ENCODE assay signal across 11 mouse cellular contexts in genomic region chr6:61067355-61068116, GRCm38 (mm10).
DNase-seq lines count a peak whose midpoint lies in the region; ATAC-seq and TF ChIP-seq lines count a peak whose summit lies in the region.
"Had no signal": no experiment of that assay in that cellular context is flagged by ENCODE, and none has a peak within 500 bp of the region (broad histone marks: within the 10 kb centered on the region; RNA-seq: fewer than 3 reads in every experiment).

No protein-coding gene starts in this region.

- no peak; the same call in 1 of the 2 replicates for ATAC-seq in lung, embryonic 15.5 days (ENCODE audit: borderline replicate concordance, extremely low read depth, low FRiP score, low TSS enrichment)
- ATAC-seq in forebrain, embryonic 11.5 days (replicated peaks; ENCODE audit: low FRiP score): no peak

- H3K27me3 ChIP-seq in lung, embryonic 15.5 days: no peaks in the 10 kb centered on the region
- H3K27me3 ChIP-seq in forebrain, embryonic 11.5 days (ENCODE audit: control insufficient read depth, insufficient read depth, low read length): no peaks in the 10 kb centered on the region
- H3K27me3 ChIP-seq in limb, embryonic 10.5 days (ENCODE audit: low read depth, poor library complexity, severe bottlenecking): no peaks in the 10 kb centered on the region
- H3K27me3 ChIP-seq: heart, embryonic 12.5 days; stomach, embryonic 15.5 days had no signal

- no peak overlapping the region for H3K9ac ChIP-seq in lung, embryonic 15.5 days
- H3K9ac ChIP-seq in forebrain, embryonic 11.5 days (ENCODE audit: low read length): peak overlapping the region; percentile 20; the same call in 1 of the 2 replicates
- H3K9ac ChIP-seq: heart, embryonic 12.5 days; stomach, embryonic 15.5 days had no signal

- WGBS in lung, embryonic 15.5 days: 30% methylated on average over 10 of the region's 10 CpGs
- WGBS in forebrain, embryonic 11.5 days: 7% methylated on average over 10 of the region's 10 CpGs
- 45% methylated on average over 10 of the region's 10 CpGs for WGBS in limb, embryonic 10.5 days

- H3K4me2 ChIP-seq in lung, embryonic 15.5 days: peak overlapping the region; percentile 34; the same call in 1 of the 2 replicates
- peak overlapping the region; percentile 29; the same call in 1 of the 2 replicates for H3K4me2 ChIP-seq in forebrain, embryonic 11.5 days (ENCODE audit: low read depth, low read length, severe bottlenecking)
- H3K4me2 ChIP-seq: heart, embryonic 12.5 days; stomach, embryonic 15.5 days had no signal

- H3K4me3 ChIP-seq in lung, embryonic 15.5 days: no peak overlapping the region
- no peak overlapping the region for H3K4me3 ChIP-seq in forebrain, embryonic 11.5 days (ENCODE audit: low read depth, low read length)
- H3K4me3 ChIP-seq in limb, embryonic 10.5 days: no peak overlapping the region
- no peak overlapping the region for H3K4me3 ChIP-seq in layer of hippocampus, adult 2 months
- H3K4me3 ChIP-seq: heart, embryonic 12.5 days; stomach, embryonic 15.5 days had no signal

- no peaks in the 10 kb centered on the region for H3K36me3 ChIP-seq in lung, embryonic 15.5 days
- H3K36me3 ChIP-seq in forebrain, embryonic 11.5 days (ENCODE audit: control insufficient read depth, insufficient read depth, low read length): no peaks in the 10 kb centered on the region
- H3K36me3 ChIP-seq in limb, embryonic 10.5 days: no peaks in the 10 kb centered on the region
- H3K36me3 ChIP-seq: heart, embryonic 12.5 days; stomach, embryonic 15.5 days had no signal

- no peak for DNase-seq in lung, postnatal 25 days (ENCODE audit: low spot score)
- DNase-seq in forebrain, embryonic 11.5 days (ENCODE audit: low spot score): no peak
- DNase-seq in limb, embryonic 10.5 days (ENCODE audit: low spot score): no peak
- DNase-seq in retina, embryonic 14.5 days (ENCODE audit: low spot score): peak; percentile 23
- no peak for DNase-seq in layer of hippocampus, adult 2 months (ENCODE audit: low spot score in 2 of 2)
- no peak for DNase-seq in MN1 (ENCODE audit: low spot score)
- no peak for DNase-seq in adrenal gland, postnatal 14 days
- DNase-seq: lung, adult 18-20 months had no signal

- 0 out of 2 replicates have a peak, but pooled peaks cover 2% of the 10 kb centered on the region for H3K4me1 ChIP-seq in lung, embryonic 15.5 days
- peaks cover 7% of the 10 kb centered on the region for H3K4me1 ChIP-seq in forebrain, embryonic 11.5 days (replicated peaks; ENCODE audit: control insufficient read depth, insufficient read depth, low read length)
- H3K4me1 ChIP-seq in limb, embryonic 10.5 days: peaks cover 44% of the 10 kb centered on the region
- H3K4me1 ChIP-seq: heart, embryonic 12.5 days; stomach, embryonic 15.5 days had no signal

- TF ChIP-seq CTCF in layer of hippocampus, adult 2 months (conservative IDR thresholded peaks at IDR 0.05): no peak

- no peaks in the 10 kb centered on the region for H3K9me3 ChIP-seq in lung, embryonic 15.5 days
- H3K9me3 ChIP-seq in forebrain, embryonic 11.5 days (ENCODE audit: control insufficient read depth, low read length): no peaks in the 10 kb centered on the region
- H3K9me3 ChIP-seq in limb, embryonic 10.5 days (replicated peaks): no peaks in the 10 kb centered on the region
- H3K9me3 ChIP-seq: heart, embryonic 12.5 days; stomach, embryonic 15.5 days had no signal

- peak overlapping the region; percentile 24; the same call in 1 of the 2 replicates for H3K27ac ChIP-seq in lung, embryonic 15.5 days
- peak overlapping the region; percentile 37; the same call in 1 of the 2 replicates for H3K27ac ChIP-seq in forebrain, embryonic 11.5 days (ENCODE audit: low read depth, low read length)
- H3K27ac ChIP-seq in limb, embryonic 10.5 days: peak overlapping the region; percentile 72
- H3K27ac ChIP-seq in layer of hippocampus, adult 2 months: no peak overlapping the region
- H3K27ac ChIP-seq: stomach, embryonic 15.5 days had no signal
